Mouse (Mus musculus) adrenal gland, postnatal 25 days (tissue): Measurements from ENCODE around the gene Lnpep. TPM values are rescaled to one million over a fixed set of nuclear protein-coding genes. Genes with fewer than 3 reads are reported as not detected.
"Not testable (repeated sequence)": the region's sequence is repeated elsewhere in the genome, so short reads cannot be mapped to it uniquely, and the experiment has no call there.

Experiments used
- DNase-seq: peaks from one replicate; pipeline ENCODE4 v3.0.0; 2021; ENCODE audit warnings: mixed read lengths
- long read RNA-seq: library from polyadenylated mRNA; stranded (forward); transcript quantifications from one replicate; pipeline ENCODE4 v2.0.0, GENCODE M21; 2021
- total RNA-seq: library from RNA; stranded (reverse); gene quantifications from 2 replicates; pipeline ENCODE4 v1.2.3, GENCODE M21; 2021

Lnpep gene
- total RNA-seq, result 145 and 165 TPM in 2 replicates
- long read RNA-seq, full-length matches to known transcripts, result 5 of 15 reads
- long read RNA-seq, partial matches to known transcripts, result 5 of 15 reads
- long read RNA-seq, other reads (novel, unspliced or antisense), result 5 of 15 reads

DNA sequence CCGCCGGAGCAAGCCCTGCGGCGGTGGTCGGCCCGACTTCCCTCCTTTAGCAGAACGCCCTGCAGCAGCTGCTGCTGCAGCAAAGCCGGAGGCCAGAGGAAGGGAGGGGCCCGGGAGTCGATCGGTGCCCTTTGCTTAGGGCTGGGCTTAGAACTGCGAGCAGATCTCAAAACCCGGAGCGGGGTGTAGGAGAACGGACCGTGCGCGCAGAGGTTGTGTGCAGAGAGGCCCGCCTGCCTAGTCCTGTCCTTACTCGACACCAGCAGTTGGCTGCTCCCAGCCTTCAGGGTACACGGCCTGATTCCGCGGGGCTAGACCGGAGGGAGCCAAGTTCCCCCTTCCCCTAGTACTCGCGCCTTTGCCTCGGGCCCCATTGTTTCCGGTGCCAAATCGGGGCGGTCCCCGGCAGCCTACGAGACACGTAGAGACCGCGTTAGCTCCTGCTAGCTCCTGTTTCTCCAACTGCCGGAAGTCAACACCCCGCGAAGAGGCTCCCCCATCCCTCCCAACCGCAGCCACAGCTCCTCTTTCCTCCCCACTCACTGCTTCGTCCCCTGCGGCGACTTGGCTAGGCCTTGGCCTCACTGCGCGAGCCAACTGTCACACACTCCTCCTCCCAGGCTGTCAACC lies at the start of gene Lnpep:
TSS of gene Lnpep (minus strand) at position 94 of the 630 bp plus-strand sequence.
- DNase-seq, result peak; percentile 87

- no peak for DNase-seq
Measured at GRCm38 (mm10) chr17:17655829-17656176, 31.0 kb upstream of the Lnpep start.

DNA sequence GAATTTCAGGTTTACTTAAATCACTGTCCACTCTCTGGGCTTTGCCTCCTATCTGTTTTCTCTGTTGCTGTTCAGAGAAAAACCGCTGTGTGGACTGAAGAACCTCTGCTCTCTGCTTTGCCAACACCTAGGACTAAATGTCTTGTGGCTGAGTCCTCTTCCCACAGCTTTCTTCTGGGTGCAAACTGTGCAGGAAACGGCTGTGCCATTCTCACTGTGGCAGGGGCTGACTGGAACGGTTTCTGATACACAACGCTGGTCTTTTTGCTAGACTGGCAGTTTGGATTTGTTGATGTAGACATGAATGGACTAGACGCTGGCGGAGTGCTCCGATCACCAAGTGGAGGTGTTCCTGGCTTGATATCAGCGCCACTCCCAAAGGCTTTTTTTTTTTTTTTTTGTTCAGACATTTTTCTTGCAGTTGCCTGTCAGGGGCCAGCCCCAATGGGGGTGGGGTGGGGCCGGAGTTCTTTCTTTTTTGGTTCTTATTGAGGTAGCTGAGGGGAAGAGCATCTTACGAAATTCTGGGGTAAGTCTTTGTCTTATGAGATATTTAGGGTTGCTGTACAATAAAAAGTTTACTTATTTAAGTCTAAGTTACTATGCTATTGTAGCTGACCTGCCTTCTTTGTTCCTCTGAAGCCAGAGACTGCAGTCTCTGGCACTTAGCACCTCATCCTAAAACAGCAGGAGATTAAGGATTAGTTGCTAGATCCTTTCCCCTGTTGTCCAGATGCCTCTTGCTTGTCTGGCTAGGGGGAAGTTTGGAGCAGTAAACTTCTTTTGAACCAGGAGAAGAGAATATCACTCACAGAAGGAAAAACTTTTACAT lies 30.4 kb upstream of the Lnpep start:
- DNase-seq, result no peak

- no peak for DNase-seq
Measured at GRCm38 (mm10) chr17:17652570-17652969, 27.7 kb upstream of the Lnpep start.

DNA sequence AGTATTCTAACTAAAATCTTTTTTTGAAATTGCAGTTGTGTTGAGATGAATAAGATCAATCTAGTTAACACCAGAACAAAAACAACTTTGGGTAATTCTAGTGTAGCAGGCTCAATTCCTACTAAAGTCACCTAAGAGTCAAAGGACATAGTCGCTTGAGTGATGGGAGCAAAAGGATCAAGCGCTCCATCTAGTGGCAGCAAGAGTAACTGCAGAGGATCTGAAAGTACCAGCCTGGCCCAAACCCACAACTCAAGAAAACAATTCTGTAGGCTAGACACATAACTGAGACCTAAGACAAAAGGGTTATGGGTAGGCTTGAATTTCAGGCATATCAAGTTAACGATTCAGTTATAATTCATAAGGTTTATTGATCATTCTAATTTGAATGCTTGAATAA lies 20.9 kb upstream of the Lnpep start:
- DNase-seq, result peak; percentile 41

GRCm38 (mm10) chr17:17637387-17637786 lies 12.5 kb upstream of the Lnpep start:
- no peak for DNase-seq

- DNase-seq, result no peak
Measured at GRCm38 (mm10) chr17:17636147-17636546, 11.3 kb upstream of the Lnpep start.

GRCm38 (mm10) chr17:17634033-17634432 lies 9.2 kb upstream of the Lnpep start:
- DNase-seq, result no peak

DNA sequence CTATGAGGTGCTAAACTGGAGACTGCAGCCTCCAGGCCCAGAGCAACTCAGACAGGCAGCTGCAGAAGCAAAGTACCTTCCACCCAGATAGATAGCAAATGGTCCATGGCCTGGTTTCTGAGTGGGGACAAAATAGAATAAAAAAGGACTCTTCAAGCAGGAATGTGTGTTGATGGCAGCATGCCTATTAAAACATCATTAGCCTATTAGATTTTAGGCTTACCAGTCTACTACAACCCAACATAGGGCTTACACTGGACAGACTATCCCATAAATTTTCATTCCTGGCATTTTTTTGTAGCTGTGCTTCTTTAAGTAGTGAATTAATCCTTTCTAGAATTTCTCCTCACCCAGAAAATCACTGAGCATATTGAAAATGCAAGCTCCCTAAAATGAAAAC lies 7.1 kb upstream of the Lnpep start:
- no peak for DNase-seq

- not testable (repeated sequence) for DNase-seq
Measured at GRCm38 (mm10) chr17:17628237-17628879, 3.5 kb upstream of the Lnpep start.

DNA sequence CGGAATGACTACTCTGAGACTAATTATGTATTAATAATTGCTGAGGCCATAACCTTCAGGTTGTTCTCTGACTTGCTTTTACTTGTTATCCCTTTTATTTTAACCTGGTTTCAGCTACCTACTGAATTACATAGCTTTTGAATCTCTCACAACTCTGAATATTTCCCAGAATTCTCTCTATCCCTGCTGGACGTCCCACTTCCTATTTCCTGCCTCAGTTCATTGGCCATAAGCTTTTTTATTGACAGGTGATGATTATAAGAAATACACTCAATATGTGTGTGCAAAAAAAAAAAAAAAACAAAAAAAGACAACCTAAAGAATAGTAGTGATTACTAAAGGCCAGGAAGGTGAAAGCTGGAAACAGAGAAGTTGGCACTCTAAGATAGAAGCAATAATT lies 2.7 kb upstream of the Lnpep start:
- no peak for DNase-seq

GRCm38 (mm10) chr17:17625887-17626679 lies 1.2 kb upstream of the Lnpep start:
- DNase-seq, result no peak

- peak; percentile 94 for DNase-seq
Measured at GRCm38 (mm10) chr17:17624421-17624956, 361 bp downstream of the Lnpep start.

DNA sequence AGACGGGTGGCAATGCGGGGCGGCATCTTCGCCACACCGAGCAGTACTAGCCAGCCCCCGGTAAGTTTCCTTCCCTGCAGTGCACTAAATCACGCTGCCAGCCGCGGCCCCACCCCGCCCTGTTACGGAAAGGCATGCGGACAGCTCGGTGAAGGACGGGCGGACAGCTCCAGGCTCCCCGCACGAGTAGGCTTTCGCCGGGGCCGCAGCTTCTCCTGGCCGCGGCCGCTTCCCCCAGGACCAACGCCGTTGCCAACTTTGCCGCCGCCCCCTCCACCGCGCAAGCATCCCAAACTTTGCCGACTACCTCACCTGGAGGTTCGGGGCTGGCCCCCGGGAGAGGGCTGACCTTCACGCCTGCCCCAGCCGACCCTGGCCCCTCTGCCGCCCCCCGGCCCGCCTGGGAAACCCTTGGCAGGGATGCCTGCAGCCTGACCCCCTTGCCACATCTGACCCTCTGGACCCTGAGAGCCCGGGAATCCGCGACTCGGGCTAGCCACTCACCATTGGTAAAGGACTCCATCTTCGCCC lies 895 bp downstream of the Lnpep start:
- DNase-seq, result peak; percentile 85

GRCm38 (mm10) chr17:17623221-17623889 lies 1.5 kb downstream of the Lnpep start:
- no peak for DNase-seq

DNA sequence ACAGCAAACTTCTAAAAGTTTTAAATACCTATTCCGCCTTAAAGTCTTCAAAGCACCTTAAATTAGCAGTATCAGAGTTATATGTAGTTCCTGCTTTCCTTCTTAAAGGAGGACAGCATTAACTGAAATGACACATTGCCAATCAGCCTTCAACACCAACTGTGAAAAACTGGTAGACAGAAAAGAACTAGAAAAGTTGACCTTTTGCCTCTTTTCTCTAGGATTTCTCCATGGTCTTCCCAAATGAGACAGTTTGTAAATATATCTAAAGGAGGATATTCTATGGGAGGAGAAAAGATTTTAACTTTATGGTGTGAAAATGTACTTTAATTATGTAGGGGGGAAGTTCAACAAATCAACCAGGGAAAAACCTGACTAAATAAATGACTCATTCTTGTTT lies 2.3 kb downstream of the Lnpep start:
- DNase-seq, result no peak

DNA sequence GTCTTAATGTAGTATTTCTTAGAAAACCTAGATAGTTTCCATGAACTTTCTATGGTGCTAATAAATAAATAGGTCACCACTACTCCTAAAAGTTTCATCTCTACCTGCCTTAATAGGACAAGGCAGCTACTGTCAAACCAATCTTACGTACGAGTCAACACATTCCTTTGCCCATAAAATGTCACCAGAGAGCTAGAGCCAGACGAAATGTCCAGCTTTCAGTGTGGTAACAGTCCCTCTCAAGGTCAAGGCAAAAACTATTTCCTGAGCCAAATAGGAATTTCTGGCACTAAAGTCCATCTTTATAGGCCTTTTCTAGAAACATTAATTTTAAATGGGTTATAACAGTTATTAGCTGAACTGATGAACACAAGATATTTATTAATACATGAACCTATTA lies 3.3 kb downstream of the Lnpep start:
- DNase-seq, result no peak

- DNase-seq, result no peak
Measured at GRCm38 (mm10) chr17:17618463-17618862, 6.4 kb downstream of the Lnpep start.

DNA sequence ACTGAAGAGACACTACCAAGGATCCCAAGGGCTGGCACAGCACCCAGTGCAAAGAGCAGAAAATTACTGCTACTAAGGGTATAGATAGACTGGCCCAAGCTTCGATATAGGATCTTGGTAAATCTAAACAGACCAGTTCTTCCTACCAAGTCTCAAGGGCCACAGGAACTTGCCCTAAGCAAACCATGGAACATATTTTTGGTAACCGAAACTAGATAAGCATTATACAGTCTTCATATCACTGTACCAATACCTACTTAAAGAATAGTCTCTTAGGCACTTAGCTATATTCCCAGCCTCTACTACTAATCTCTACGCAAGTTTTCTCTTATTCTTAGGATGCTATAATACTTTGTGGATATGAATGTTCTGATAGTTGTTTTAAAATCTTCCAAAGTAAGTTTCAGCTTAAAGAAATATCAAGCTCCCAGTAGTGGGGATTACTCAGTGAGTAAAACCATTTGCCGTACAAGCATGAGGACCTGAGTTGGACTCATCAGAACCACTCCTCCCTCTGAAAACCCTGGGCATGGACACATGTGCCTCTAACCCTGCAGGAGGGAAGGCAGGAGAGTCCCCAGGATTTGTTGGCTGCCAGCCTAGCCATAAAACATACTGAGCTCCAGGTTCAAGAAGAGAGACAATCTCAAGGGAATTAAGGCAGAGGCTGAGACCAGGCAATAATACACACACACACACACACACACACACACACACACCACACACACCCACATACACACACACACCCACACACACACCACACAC lies 7.2 kb downstream of the Lnpep start:
- peak; percentile 19 for DNase-seq

GRCm38 (mm10) chr17:17612336-17612735 lies 12.5 kb downstream of the Lnpep start:
- DNase-seq, result no peak
